Mouse (Mus musculus): ENCODE measurements around the gene Slc35e2.
"Not testable (repeated sequence)": the region's sequence is repeated elsewhere in the genome, so short reads cannot be mapped to it uniquely, and the experiment has no call there.

Gene Slc35e2

DNA sequence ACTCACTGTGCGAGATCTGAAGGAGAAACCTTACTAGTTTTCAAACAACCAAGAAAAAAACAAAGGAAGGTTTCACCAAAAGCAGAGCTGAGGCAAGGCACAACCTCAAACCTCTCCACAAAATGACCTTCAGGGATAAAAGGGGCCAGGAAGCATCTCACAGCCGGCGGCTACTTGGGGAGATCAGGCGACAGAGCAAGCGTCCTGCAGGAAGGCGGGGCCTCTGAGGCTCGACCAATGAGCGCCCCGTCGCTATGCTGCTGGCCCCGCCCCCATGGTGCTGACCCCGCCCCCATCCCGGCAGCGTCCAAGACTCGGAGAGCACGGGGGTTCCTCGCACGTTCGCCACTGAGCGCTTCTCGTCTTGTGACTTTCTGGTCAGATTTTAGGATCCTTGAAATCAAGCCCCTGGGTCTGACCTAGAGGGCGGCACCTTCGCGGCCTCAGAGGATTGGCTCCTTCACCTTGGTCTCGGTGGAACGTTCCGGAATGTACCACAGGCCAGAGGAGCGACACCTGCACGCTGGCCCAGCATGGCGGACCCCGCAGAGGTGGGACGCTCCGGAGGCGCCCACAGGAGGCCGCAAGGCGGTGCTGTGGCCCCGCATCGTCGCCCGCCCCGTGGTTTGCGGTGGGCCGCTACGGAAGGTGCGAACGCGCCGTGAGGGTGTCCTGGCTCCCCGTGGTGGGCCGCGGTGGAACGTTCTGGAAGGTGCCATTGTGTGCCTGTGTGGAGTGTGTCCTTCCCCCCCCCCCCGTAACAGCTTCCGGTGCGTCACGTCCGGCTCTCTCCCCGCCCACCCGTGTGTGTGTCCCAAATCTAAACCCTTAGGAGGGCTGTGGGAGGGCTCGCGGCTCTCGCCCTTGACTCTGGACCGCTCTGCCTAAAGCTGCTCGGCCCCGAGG lies at the start of gene Slc35e2:
Gene Slc35e2, plus strand, starts transcription at position 326 of the 906 bp plus-strand sequence.
- DNase-seq, result peak; percentile 93 to 97

DNA sequence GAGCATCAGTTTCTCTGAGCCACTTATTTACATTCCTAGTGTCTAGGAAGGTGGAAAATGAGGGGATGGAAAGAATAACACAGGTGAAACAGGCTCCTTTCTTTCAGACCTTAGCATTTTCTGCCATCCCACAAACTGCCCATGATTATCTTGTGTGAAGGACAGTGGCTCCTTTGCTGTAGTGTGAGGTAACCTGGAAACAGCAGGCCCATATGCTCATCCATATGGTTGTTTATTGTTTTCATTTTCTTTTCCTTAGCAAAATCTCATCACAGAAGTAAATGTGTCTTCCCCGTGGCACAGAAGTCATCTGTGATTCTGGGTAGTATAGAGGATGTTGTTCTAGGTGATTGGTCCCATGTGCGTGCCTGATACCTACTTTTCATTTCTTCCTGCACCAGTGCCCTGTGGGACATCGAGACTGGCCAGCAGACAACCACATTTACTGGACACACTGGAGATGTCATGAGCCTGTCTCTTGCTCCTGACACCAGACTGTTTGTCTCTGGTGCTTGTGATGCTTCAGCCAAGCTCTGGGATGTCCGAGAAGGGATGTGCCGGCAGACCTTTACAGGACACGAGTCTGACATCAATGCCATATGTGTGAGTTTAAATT lies 48.2 kb upstream of the Slc35e2 start:
- no peak for DNase-seq

DNA sequence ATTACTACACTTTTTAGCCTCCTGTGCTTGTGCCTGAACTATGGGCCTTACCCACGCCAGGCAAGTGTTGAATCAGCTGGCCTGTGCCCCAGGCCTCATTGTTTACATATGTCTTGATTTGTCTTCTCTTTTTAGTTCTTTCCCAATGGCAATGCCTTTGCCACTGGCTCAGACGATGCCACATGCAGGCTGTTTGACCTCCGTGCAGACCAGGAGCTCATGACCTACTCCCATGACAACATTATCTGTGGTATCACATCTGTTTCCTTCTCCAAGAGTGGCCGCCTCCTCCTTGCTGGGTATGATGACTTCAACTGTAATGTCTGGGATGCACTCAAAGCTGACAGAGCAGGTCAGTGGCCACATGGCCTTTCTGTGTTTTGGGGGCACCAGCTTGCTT lies 46.3 kb upstream of the Slc35e2 start:
- no peak for DNase-seq

DNA sequence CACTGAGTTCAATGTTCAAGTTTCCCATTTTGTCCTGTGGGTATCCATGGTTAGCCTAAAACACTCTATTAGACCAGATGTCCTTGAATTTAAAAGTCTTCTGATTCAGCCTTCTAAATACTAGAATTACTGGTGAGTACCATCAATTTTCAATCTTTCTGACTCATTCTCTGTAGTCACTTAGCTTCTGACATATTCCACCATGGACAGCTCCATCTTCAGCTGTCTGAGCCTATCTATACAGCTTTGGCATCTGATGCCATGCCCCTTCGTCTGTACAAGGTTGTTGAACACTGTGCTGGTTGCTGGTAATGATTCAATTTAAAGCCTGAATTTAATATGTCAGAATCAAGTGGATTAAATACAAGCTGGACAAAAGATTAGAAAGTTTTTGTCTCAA lies 45.8 kb upstream of the Slc35e2 start:
- no peak for DNase-seq

DNA sequence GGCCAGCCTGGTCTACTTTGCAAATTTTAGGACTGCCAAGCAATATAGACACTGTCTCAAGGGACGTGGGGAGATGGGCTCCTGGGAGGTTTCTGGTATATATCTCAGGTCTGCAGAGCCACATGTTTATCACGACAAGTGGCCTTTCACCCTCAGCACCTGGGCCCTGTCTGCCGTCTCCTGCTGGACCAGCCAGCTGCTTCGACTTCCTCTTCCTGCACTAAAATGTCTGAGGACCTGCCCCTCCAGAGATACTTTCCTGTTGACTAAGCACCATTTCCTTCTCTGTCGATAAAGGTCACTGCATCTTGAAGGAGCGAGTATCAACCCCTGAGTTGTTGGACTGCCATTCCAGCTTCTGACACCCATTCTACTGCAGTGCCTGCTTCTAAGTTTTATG lies 41.8 kb upstream of the Slc35e2 start:
- peak in 1 of 2 experiments; percentile 45 for DNase-seq

DNA sequence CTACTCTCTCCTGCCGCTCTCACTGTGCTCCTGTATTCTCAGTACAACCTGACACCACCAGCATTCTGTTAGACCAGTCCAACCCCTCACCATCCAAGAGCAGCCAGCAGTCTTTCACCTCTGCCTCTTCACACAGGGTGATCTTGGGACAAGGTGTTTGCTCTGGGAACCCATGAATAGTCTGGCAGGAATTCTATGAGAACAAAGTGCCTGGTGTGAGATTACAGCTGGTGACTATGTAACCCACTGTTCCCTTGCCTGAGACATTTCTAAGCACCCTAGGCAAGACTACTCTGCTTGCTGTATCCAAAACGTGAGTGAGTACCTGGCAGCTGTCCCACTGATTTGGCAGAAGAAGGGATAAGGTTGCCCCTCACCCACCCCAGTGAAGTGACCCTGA lies 40.3 kb upstream of the Slc35e2 start:
- peak; percentile 46 to 50 for DNase-seq

DNA sequence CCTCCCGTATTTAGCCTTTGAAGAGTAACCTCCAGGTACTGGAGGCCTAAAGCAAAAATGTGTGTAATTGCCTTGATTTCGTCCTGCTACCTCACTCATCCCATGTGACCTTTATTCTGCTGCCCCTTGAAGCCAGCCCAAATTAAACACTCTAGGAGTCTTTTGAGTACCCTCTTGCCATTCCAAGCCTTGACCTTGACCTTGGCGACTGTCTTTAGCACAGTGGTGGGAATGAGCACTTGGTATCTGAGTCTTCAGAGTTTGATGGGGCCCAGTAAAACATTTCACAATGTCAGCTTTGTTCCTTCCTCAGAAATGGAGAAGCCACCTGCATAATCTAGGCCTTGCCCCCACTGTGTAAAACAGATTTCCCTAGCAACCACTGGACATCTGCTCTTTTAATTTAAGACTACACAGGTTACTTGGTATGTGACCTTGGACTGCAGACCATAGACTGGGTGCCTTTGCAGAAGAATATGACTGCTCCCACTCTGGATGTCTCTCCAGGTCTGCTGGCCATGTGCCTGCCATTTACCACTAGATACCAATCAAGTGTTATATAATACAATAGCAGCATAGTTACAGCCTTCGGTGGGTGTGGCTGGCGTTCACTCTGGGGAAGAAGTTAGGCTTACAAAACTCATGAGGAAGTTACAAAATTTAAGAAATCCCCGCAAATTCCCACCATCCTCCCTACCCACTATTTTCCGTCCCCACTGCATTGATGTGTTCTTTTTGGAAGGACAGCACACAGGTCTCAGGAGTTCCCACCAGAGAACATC lies 39.4 kb upstream of the Slc35e2 start, which contains the start of gene Nadk:
Gene Nadk, plus strand, starts transcription at position 718 of the 782 bp plus-strand sequence.
- no peak for DNase-seq

DNA sequence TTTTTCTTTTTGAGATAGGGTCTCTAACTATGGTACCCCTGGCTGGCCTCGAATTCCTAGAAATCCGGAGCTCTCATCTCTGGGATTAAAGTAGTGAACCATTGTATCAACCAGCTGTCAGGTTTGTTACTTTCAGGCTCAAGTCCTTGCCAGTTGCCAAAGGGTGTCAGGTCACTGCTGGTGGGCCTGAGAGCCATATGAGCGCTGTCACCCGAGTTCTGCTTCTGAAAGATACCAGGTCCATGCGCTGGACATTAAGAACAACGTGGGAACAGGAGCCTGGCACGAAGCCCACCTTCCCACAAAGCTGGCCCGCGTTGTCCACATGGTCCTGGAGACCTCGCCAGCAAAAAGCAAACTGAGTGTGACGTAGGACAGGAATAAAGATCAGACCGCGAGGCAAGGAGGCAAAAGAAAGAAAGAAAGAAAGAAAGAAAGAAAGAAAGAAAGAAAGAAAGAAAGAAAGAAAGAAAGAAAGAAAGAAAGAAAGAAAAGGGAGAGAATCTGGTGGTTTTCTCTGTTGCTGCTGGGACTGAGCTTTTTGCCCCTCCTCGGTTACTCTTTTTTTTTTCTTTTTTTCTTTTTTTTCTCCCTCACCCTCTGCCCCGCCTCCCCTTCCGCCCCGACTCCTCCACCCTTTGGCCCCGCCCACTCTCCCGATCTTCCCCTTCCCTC lies 38.4 kb upstream of the Slc35e2 start:
- peak; percentile 62 to 73 for DNase-seq

DNA sequence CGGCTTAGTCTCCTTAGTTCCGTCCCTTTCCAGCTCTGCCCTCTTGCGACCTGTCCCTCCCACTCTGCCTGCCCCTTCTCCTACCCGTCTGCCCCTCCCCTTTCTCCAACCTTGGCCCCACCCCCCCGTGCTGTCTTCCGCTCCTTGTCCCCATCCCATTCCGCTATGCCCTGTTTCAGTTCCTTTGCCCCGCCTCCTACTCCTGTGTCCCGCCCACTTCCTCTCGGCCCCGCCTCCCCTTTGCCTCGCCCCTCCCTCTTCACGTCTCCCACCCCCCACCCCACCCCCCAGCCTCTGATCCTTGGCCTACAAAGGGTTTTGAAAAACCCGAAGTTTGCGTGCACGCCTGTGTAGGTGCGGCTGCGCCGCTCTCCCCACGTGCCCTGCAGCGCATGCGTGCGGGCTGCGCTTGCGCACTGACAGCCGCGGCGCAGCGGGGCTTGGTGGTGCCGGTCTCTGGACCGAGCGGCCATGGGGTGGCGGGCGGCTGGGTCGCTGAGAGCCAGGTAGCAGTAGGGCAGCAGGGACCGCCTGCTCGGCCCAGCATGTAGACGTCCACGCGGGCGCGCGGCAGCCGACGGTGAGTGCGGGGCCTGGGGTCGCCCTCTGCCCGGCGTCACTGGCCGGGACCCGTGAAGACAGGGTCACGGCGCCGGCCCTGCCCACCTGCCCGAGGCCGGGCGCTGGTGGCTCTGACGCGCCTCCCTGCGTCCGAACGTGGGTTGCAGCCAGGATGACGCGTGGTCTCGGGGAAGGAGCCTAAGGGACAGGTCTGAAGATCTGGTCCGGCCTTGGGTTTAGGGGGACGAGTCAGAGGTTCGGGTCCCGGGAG lies 37.6 kb upstream of the Slc35e2 start:
- peak; percentile 97 to 98 for DNase-seq

DNA sequence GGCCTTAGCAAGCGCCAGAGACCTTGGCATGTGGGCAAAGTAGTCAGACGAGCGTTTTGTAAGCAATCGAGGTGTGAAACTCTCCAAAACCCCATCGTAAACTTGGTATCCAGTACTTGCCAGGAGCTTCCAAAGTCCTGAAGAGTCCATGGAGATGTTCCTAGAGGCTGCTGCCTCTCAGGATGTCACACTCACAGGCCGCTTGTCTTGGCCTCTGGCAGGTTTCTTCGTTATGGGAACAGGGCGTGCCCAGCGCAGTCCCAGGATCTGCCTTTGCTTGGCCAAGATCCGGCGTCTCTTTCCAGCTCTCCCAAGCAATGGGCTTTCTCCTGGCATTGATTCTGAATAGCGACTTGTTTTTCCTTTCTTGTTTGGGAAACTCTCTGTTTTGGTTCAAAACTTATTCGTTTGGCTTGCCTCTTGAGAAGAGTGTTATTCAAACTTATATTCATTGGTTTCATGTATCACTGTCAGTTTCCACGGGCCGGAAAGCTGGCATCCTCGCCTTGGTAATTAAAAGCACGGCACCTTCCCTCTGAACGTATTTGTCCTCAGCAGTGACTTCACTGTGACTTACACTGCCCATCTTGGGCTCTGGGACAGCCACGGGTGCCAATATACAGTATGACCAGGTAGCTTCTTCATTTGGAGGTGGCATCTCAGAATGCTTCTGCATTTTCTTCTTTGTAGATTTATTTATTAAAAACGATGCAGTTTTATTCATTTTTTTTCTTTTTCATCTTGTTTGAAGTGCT lies 36.7 kb upstream of the Slc35e2 start:
- DNase-seq, result peak; percentile 57 to 61

DNA sequence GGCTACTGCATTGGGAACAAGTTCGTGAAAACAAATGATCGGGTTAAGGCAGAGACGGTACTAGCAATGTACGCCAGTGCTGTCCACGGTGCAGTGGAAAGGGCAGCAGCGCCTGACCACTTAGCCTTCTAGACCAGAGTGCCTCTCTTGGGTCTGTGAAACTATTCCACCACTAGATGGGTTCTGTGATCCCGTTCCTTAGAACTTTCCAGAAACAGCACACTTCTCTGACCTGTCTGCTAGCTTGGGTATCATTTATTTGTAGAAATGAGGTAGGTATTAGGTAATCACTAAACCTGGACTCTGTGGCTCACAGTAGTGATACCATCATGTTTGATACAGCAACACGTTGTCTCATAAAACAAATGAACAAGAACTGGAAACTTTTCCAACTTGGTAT lies 34.7 kb upstream of the Slc35e2 start:
- peak in 1 of 2 experiments; percentile 58 for DNase-seq

DNA sequence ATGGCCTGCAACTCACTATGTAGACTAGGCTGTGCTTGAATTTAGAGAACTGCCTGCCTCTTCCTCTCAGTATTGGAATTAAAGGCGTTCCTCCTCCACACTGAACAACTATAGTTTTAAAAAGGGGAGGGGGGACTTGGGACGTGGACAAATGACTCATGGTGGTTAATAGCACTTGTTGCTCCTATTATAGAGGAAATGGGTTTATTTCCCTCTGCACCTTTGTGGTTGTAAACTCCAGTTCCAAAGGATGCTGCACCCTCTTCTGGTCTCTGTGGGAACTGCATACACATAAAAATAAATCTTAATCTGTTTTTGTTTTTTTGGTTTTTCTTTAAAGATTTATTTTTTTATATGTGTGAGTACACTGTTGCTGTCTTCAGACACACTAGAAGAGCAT lies 33.0 kb upstream of the Slc35e2 start:
- DNase-seq, result peak; percentile 29 to 50

DNA sequence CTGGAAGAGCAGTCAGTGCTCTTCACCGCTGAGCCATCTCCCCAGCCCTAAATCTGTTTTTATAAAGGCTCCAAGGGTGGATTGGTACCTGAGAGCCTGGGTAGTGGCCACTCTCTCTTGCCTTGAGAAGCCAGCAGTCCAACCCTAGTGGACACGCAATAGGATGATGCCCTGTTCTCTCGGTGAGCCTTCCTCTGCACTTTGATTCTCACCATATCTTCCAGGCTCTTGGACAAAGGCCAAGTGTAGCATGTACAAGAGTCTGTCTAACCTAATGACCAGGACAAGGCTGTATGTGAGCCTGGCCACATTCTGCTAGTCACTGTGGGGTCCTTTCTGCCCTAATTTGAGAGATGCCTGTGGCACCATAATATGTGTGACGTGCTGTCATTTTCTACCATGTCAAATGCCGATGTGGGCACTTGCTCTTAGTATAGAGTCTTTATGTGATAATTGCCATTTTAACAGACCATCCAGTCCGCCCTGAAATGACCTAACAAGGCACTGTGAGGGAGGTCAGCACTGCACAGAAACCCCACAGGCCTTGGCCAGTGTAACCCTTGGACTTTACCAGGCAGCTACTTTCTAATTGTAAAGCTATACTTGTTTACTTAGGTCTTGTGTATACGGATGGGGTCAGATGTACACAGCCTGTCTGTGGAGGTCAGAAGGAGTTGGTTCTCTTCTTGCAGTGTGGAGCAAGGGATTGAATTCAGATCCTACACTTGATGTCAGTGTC lies 32.4 kb upstream of the Slc35e2 start:
- no peak for DNase-seq

DNA sequence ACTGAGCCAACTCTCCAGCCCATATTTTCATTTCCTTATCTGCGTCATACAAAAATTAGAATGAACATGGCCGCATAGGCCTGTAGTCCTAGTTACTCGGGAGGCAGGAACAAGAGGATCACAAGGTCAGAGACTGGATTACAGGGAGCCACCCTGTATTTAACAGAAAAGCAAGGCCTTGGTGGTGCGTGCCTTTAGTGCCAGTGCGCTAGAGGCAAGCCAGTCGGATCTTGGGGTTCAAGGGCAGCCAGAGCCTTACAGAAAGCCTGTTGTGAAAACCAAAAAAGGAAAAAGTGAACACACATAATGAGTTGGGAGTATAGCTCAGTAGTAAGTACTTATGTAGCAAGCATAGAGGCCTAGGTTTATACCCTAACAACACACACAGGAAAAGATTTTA lies 31.4 kb upstream of the Slc35e2 start:
- DNase-seq, result no peak

DNA sequence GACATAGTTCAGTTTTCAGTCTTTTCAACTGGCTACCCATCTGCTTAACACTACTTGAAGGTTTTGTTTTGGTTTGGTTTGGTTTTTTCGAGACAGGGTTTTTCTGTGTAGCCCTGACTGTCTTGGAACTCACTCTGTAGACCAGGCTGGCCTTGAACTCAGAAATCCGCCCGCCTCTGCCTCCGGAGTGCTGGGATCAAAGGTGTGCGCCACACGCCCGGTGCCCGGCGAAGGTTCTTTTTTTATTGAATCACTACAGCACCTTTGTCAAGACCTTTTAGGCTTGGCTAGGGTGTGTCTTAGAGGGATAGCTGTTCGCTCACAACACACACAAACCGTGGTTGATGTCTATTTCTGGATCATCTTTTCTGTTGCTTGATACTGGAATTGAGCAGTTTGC lies 30.9 kb upstream of the Slc35e2 start:
- not testable (repeated sequence) for DNase-seq

DNA sequence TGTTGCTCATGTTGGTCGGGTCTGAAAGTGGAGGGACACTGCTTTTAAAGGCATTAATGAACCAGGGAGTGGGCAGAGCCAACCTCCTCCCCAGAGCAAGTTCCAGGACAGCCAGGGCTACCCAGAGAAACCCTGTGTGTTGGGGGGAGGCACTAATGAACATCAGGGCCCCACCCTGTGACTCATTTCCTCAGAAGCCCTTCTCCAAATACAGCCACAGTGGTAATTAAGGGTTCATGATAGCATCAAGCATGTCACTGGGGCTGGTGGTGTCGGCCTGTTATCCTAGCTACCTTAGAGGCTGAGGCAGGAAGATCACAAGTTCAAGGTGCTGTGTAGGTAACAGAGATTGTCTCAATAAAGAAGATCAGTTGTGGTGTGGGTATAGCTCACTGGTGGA lies 29.8 kb upstream of the Slc35e2 start:
- no peak for DNase-seq

DNA sequence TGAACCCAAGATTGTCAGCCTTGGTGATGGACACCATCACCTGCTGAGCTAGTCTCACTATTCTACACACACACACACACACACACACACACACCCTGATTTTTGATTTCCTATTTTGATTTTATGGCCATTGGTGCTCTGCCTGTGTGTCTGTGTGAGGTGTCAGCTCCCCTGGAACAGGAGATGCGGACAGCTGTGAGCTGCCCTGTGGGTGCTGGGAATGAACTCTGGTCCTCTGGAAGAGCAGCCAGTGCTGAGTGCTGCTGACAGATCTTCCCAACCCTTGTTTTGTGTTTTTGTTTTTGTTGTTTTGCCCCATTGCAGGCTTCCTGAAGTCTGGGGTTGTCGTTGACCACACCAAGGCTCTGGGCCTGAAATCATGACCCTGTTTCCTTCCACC lies 28.1 kb upstream of the Slc35e2 start:
- no peak for DNase-seq

DNA sequence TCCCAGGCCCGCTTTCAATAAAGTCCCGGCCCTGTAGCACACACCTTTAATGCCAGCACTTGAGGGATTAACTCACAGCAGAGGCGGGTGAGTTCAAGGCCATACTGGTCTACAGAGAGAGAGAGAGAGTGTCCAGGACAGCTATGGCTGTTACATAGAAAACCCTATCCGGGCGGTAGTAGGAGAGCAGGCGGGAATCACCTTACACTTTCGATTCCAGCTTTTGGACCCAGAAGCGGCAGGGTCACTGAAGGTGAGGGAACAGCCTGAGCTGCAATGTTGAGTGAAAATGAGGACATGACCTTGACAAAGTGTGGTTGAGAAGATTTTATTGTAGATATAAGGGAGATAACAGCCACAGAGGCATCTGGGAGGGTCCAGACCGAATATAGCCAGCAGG lies 27.3 kb upstream of the Slc35e2 start:
- DNase-seq, result no peak

DNA sequence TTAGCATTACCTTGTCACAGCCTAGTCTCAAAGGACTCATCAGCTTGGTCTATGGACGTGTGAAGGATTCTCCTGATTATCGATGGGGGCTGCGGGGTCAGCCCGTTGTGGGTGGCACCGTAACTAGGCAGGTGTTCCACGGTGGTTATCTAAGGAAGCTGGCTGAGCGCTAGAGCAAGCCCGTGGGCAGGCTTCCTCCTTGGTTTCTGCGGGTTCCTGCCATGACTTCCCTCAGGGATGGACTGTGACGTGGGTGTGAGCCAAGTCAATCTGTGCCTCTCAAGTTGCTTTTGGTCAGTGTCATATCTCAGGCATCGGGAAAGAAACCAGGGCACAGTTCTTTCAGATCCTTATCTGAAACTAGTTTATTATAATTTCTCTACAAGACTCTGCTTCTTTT lies 26.3 kb upstream of the Slc35e2 start:
- no peak for DNase-seq

DNA sequence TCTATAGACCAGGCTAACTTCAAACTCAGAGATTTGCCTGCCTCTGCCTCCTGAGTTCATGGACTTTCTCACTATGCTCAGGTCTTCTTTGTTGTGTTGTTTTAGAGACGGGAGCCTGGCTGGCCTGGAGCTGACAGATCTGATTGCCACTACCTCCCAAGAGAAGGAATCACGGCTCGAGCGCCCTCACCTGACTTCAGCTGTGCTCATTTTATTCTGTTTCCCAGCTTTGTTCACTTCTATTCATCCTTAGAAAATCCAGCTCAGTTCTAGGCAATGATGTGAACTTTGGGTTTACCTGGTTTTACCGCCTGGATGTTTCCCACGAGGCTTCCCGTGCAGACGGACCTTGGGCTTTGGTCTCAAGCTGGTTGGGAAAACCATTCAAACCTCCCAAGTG lies 25.7 kb upstream of the Slc35e2 start:
- peak; percentile 17 to 52 for DNase-seq
